In genomic region chr7:110152891-110153290, GRCm38 (mm10) we compare ENCODE assay signal across 29 mouse cellular contexts.
"Had no signal": no experiment of that assay in that cellular context is flagged by ENCODE, and none has a peak within 500 bp of the region (broad histone marks: within the 10 kb centered on the region; RNA-seq: fewer than 3 reads in every experiment).

No protein-coding gene starts in this region.

- H3K27me3 ChIP-seq: limb, embryonic 12.5 days; limb, embryonic 13.5 days; limb, embryonic 15.5 days; liver, embryonic 12.5 days; liver, embryonic 13.5 days; liver, embryonic 15.5 days; lung, embryonic 15.5 days; midbrain, embryonic 12.5 days; midbrain, embryonic 13.5 days; midbrain, embryonic 15.5 days had no signal

- H3K27ac ChIP-seq: left cerebral cortex, adult 2 months; limb, embryonic 10.5 days; limb, embryonic 12.5 days; limb, embryonic 13.5 days; limb, embryonic 15.5 days; liver, embryonic 12.5 days; liver, embryonic 13.5 days; liver, embryonic 14.5 days; liver, embryonic 15.5 days; lung, embryonic 15.5 days; macrophage; midbrain, embryonic 10.5 days; midbrain, embryonic 12.5 days; midbrain, embryonic 13.5 days; midbrain, embryonic 15.5 days had no signal

- ATAC-seq: liver, embryonic 12.5 days; liver, postnatal 0 days; lung, postnatal 0 days; midbrain, embryonic 13.5 days; midbrain, embryonic 15.5 days; midbrain, embryonic 16.5 days had no signal

- DNase-seq: left cerebral cortex, postnatal 4 days; liver; liver, embryonic 13.5 days; liver, postnatal 0 days; lung, adult 18-20 months; lung, embryonic 14.5 days; lung, postnatal 10 days; lung, postnatal 14 days; lung, postnatal 36 days; lung, postnatal 4 days; midbrain, embryonic 14.5 days had no signal

- H3K36me3 ChIP-seq: limb, embryonic 10.5 days; limb, embryonic 12.5 days; limb, embryonic 15.5 days; liver, embryonic 13.5 days; liver, embryonic 15.5 days; midbrain, embryonic 12.5 days; midbrain, embryonic 13.5 days; midbrain, embryonic 15.5 days had no signal

- H3K9me3 ChIP-seq: limb, embryonic 10.5 days; limb, embryonic 12.5 days; limb, embryonic 13.5 days; limb, embryonic 15.5 days; liver, embryonic 12.5 days; liver, embryonic 13.5 days; liver, embryonic 15.5 days; lung, embryonic 15.5 days; megakaryocyte, embryonic 14.5 days; midbrain, embryonic 10.5 days; midbrain, embryonic 12.5 days; midbrain, embryonic 13.5 days; midbrain, embryonic 15.5 days had no signal

- H3K4me3 ChIP-seq: left cerebral cortex, adult 2 months; limb, embryonic 10.5 days; limb, embryonic 12.5 days; limb, embryonic 13.5 days; limb, embryonic 15.5 days; liver, embryonic 12.5 days; liver, embryonic 13.5 days; liver, embryonic 15.5 days; lung, embryonic 15.5 days; megakaryocyte, embryonic 14.5 days; midbrain, embryonic 10.5 days; midbrain, embryonic 12.5 days; midbrain, embryonic 13.5 days; midbrain, embryonic 15.5 days; myocyte had no signal

- H3K4me1 ChIP-seq: limb, embryonic 12.5 days; midbrain, embryonic 10.5 days; midbrain, embryonic 12.5 days; midbrain, embryonic 13.5 days; midbrain, embryonic 15.5 days had no signal
